Mouse (Mus musculus) skeletal muscle tissue, adult 2 months (tissue): ENCODE measurements around the gene Cdc34.
A peak's percentile ranks its signal among the peaks of the same experiment; 100 is the strongest.
"Not testable (repeated sequence)": the region's sequence is repeated elsewhere in the genome, so short reads cannot be mapped to it uniquely, and the experiment has no call there.

ENCODE experiments used
- DNase-seq: peaks from one replicate; pipeline ENCODE4 v3.0.0-alpha.2; 2012; ENCODE audit warnings: low read depth, low spot score

Gene Cdc34

DNA sequence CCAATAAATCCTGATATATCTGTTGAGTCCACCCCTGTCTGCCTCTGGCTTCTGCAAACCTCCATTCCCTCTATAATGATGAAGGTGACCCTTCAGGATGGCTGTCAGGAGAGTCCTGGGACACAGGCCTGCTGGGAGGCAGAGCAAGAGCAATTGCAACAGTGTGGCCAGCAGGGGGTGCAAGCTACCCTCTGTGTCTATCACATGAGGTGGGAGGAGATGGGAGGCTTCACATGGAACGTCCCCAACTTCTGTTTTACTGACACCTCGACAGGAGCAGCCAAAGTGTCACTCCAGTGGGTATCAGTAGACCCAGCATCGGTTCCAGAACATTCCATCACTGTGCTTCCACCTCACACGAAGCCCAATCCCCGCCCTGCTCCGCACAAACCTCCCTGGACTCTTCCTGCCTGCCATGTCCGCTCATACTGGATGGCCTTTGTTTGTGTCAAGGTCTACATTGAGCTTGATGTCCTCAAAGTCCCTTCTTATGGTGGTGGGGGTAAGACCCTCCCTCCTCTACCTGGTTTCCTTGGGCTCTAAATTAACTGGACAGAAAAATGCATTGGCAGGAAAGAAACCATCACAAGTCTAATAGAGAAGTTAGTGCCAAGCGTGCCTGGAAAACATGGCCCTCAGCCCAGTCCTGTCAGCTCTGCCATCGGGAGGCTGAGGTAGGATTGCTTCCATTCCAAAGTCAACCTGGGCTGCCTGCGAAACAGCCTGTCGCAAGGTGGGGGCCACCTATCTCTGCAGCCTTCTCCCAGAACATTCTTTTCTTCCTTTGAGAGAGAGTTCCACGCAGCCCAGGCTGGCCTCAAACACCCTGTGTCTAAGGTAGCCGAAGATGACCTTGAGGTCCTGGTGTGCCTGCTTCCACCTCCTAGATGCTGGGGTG is 13.5 kb downstream of the Cdc34 start:
- peak; percentile 81 for DNase-seq

GRCm38 (mm10) chr10:79696129-79696651 is 14.2 kb downstream of the Cdc34 start:
- DNase-seq = no peak

- DNase-seq = no peak
Observed at GRCm38 (mm10) chr10:79697916-79698315, 15.9 kb downstream of the Cdc34 start.

- no peak for DNase-seq
Observed at GRCm38 (mm10) chr10:79698459-79698858, 16.5 kb downstream of the Cdc34 start.

DNA sequence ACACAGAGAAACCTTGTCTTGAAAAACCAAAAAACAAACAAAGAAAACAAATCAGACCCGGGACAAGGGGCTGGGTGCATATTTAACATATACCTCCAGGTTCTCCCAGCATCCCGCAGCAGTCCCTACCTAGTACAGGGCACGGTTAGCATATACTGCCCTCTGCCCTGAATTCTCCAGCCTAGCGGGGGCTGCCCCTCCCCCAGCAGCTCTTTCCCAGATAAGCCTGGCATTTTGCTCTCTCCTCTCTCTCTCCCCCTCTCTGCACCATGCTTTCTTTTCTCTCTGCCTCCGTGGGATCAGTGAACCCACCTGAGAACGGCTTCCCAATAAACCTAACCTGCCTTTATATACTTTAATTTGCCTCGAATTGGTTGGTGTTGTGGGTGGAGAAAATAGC is 18.7 kb downstream of the Cdc34 start:
- DNase-seq = no peak

- no peak for DNase-seq
Observed at GRCm38 (mm10) chr10:79701443-79702129, 19.6 kb downstream of the Cdc34 start.

GRCm38 (mm10) chr10:79702970-79703369 is 21.0 kb downstream of the Cdc34 start:
- not testable (repeated sequence) for DNase-seq

DNA sequence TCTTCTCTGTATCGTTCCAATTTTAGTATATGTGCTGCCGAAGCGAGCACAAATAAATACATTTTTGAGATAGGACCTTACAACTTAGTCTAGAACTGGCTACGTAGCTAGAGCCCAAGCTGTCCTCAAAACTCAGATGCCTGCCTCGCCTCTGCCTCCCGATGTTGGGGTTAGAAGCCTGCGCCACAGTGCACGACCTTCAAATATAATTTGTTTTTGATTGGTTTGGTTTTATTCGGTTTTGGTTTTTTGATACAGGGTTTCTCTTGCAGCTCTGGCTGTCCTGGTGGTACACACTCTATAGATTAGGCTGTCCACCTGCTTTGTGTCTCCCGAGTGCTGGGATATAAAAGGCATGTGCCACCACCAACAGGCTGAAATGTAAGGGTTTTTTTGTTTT is 21.5 kb downstream of the Cdc34 start:
- no peak for DNase-seq

DNA sequence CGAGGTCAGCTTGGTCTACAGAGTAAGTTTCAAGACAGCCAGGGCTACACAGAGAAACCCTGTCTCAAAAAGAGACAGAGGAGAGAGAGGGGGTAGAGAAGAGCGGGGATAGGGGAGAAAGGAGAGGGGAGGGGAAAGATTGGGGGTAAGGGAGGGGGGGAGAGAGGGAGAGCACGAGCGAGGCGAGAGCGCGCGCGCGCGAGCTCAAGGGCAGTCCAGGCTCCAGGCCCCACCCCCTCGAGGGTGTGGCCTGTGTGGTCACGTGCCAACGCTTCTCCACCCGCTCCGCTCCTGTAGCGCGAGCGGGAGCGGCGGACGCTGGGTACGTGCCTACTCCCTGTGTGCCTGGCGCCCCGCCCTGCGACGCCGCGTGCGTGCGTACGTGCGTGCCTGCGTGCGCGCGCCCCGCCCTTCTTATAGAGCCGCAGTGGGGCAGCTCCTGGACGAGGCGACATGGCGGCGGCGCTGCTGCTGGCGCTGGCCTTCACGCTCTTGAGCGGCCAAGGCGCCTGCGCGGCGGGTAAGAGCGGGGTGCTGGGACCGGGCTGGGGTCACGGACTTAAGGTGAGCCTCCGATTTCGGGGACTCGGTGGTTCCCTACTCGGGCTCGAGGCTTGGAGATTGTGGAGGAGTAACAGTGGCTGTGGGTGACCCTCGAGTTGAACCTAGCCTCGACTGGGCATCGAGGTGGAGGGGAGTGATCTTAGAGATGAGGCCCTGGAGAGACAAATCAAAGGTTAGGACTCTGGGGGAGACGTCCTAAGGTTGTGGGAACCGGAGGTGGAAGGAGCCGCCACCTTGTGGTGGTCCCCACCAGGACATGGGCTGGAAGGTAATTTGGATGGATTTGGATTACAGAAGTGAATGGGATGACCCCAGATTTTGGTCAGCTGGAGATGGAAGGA is 22.3 kb downstream of the Cdc34 start, which contains the start of gene Bsg:
Gene Bsg, plus strand, starts transcription at position 427 of the 905 bp plus-strand sequence.
- DNase-seq = peak; percentile 99

DNA sequence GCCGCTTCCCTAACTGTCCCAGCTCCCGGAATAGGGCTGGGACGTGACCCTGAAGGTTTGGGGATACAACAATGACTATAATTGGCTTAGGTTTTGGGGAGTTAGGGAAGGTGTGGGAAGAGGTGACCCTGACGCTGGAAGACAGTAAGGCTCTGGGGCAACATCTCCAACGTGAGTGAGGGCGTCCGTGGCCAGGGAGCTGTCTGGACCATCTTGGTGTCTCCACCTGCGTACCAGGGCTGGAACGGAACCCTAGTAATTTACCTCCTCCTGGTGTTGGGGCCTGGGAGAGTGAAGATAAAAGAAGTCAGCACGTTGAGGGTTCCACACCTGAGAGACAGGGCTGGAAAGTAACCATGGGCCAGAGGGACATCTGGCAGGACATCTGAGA is 23.0 kb downstream of the Cdc34 start:
- no peak for DNase-seq

DNA sequence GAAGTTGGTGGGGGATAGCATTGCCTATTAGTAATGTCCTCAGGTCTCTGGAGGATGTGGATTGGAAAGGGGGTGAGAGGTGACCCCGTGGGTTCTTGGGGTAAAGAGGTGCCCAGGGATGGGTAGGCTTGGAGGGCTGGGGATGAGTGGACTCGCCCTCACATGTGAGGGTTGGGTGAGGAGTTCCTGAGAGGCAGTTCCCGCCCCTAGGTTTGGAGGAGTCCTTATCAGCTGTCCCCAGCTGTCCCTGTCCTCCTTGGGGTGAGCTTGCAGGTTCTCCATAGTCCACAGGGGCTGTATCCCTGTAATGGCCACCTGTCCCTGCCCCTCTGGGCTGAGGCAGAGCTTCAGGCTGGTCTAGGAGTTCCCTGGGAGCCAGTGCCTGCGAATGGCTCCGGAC is 24.0 kb downstream of the Cdc34 start:
- no peak for DNase-seq

DNA sequence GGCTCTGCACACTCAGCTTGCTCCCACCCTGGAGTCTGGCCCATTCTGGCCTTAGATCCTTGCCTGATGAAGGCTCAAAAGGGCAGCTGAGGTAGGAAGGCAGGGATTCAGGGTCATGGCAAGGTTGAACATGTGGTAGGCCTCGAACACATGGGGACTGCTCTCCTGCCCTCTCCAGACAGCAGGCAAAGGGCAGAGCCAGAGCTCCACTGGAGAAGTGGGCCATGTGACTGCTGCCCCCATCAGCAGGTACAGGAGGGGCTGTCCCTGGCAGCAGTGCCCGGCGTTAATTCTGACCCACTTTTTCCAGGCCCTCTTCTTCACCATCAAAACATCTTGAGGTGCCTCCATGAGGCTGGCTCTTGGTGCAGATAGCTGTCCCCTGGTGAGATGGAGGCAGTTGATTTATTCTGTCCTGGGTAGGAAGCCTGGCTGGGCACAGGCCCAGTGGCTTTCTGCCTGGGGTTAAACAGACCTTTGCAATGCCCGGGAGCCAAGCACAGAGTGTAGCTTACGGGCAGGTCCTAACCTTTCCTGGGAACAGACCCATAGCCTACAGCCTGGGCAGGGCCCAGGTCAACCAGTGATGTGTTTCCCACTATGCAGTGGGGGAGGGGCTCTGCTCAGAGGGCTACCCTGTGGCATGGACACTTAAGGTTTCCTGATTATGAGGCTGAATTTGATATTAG is 24.6 kb downstream of the Cdc34 start:
- peak; percentile 89 for DNase-seq

GRCm38 (mm10) chr10:79707162-79707561 is 25.2 kb downstream of the Cdc34 start:
- DNase-seq = peak; percentile 74

DNA sequence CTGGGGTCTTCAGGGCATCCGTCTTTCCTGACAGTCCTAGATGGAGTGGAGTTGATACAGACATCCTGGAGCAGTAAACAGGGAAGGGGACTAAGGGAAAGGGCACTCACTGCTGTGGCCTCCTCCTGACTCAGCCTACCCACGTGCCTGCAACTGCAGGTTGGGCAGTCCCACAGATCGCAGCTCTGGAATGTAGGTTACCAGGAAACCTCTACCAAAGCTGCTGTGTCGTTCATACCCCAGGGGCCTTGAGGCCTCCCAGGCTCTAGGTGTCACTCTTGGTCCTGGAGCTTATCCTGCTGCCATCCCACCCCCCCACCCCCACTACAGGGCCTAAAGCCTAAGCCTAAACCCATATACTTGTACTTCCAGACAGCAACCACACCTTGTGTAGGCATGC is 25.8 kb downstream of the Cdc34 start:
- no peak for DNase-seq

GRCm38 (mm10) chr10:79708668-79709067 is 26.7 kb downstream of the Cdc34 start:
- no peak for DNase-seq

GRCm38 (mm10) chr10:79709307-79709706 is 27.3 kb downstream of the Cdc34 start:
- DNase-seq = no peak

GRCm38 (mm10) chr10:79712029-79712428 is 30.0 kb downstream of the Cdc34 start:
- no peak for DNase-seq

DNA sequence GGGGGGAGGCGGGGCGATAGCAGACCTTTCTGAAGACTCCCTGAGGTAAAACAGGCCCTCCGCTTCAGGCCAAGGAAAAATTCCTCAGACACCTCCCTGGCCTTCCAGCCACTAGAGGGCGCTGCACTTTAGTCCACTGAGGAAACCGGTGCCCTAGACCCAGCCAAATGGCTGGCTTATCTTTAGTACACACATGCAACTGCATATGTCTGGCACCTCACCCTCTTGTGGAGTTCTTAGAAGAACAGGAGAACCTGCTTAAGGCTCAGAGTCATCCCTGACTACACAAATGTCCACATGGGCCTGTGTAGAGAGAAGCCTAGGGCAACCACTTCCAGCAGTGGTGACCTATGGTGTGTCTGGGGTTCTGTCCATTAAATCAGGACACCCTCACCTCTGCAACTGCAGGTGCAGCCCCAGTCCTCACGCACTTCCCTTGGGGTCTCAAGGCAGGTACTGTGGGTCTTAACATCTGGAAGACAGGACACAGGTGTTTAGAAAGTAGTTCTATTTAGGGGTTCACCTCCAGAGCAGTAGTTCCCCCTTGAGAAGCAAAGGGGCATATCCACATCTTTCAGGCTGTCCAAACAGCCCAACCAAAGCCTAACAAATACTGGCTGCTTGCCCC is 30.6 kb downstream of the Cdc34 start:
- peak; percentile 79 for DNase-seq

DNA sequence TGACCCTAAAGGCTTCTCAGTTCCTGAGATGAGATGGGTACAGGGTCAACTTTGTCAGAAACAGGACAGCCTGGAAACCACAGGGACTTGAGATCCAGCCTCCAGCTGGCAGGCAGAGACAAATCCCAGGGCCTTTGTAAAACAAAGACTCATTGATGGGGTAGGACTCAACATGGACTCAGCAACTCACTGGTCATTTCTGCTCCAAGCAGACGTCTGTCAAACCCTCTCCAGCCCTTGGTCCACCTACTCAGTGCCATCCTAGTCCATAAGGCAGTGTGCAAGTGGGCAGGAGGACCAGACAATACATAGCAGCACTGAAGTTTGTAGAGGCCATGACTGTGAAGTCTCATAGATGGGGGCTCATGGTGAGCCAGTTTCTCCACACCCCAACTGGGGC is 31.2 kb downstream of the Cdc34 start:
- no peak for DNase-seq

DNA sequence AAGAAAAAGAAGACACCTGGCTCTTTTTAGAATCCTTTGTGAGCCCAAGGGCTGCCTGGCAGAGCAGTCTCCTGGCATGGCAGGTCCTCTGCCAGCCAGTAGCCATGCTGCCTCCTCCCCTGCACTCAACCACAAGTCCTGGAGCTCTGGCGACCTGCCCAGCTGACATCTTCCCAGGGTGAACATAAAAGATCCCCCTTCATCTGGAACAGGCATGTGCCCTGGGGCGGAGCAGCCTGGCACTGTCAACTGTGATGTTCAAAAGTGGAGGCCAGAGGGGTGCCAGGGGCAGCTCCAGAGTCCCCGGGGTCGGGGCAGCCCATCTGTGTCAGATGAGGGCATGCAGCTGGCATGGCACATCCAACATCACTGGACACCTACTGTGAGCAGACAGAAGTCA is 33.0 kb downstream of the Cdc34 start:
- no peak for DNase-seq
